Mouse (Mus musculus) thymus, adult 2 months (tissue): ENCODE results near the gene Shld1.

Experiments
- CTCF ChIP-seq: fragments of 200-500 bp; IDR thresholded peaks from 2 replicates; pipeline ENCODE4 v1.5.1; 2012; ENCODE audit warnings: mild to moderate bottlenecking, control low read depth, low read length, moderate library complexity, borderline replicate concordance; ENCODE audit not compliant: control insufficient read depth, poor library complexity, insufficient read depth; ENCODE audit errors: extremely low read depth
- POLR2A ChIP-seq: fragments of 200-500 bp; IDR thresholded peaks from 2 replicates; pipeline ENCODE4 v1.6.1; 2012; ENCODE audit warnings: mild to moderate bottlenecking, low read length, control low read depth, moderate library complexity; ENCODE audit not compliant: control insufficient read depth, poor library complexity, insufficient read depth; ENCODE audit errors: extremely low read depth

DNA sequence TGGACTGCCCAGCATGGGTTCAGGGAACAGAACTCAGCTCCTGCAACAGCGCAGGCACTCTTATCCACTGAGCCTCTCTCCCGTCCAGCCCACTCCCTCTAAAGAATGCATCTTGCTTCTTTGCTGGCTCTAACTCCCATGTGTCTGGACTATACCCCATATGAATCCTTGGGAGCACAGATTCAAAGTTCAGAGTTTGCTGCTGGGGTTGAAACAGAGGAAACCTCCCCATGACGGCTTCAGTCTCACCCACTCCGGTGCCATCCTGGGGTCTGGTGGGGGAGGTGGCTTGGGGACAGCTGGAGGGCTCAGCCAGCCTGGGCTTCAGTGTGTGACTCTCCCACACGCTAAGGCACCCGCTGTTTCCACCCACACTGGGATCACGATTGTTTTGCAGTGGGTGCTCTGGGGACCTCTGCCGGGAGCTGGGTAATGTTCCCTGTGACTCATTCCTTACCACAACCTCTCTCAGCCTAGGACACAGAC, 55.2 kb downstream of the Shld1 start:
- TF ChIP-seq CTCF: no peak
- TF ChIP-seq POLR2A: no peak
